Mouse (Mus musculus): Measurements from ENCODE around the gene Nipal4. TPM values are rescaled to one million over a fixed set of nuclear protein-coding genes. Genes with fewer than 3 reads are reported as not detected.

The Nipal4 gene
- total RNA-seq, 2 experiments from 2014 or later, result 0.07 TPM; not detected in 1

- intact Hi-C loops (cut with DNase I), result loop anchor here (10.0 kb wide), 1 partner anchor 167 kb away; the partner anchor contains the start of gene Thg1l
- DNase-seq, result no peak
Observed at GRCm38 (mm10) chr11:46121666-46122065, 44.6 kb downstream of the Nipal4 start.

GRCm38 (mm10) chr11:46120084-46120483 is 46.2 kb downstream of the Nipal4 start:
- intact Hi-C loops (cut with DNase I), result loop anchor here (10.0 kb wide), 1 partner anchor 165 kb away; the partner anchor contains the start of gene Thg1l
- DNase-seq, result no peak

DNA sequence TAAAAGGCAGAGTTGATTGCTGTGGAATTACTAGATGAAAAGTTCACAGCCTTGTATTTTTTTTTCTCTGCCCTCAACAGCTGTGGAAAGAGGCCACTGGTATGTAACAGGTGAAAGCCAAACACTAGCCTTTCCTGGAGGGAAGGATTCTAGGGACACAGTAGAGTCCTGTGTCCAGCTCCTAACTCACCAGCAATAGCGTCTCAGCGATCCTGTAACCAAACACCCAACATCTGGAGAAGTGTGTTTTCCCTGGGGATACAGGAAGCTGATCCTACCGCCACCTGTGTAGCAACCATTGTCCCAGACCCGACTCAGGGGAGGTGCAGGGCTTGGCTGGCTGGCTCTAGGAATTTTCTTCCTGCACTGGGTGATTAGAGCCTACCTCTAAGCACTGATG is 46.7 kb downstream of the Nipal4 start:
- no peak for DNase-seq

GRCm38 (mm10) chr11:46116510-46116909 is 49.8 kb downstream of the Nipal4 start:
- intact Hi-C loops (cut with DNase I), result no loop called here
- DNase-seq, result no peak

More for the DNA sequence above, 46.7 kb downstream of the Nipal4 start:
- intact Hi-C loops (cut with DNase I), result loop anchor here (10.0 kb wide), 1 partner anchor 165 kb away; the partner anchor contains the start of gene Thg1l

DNA sequence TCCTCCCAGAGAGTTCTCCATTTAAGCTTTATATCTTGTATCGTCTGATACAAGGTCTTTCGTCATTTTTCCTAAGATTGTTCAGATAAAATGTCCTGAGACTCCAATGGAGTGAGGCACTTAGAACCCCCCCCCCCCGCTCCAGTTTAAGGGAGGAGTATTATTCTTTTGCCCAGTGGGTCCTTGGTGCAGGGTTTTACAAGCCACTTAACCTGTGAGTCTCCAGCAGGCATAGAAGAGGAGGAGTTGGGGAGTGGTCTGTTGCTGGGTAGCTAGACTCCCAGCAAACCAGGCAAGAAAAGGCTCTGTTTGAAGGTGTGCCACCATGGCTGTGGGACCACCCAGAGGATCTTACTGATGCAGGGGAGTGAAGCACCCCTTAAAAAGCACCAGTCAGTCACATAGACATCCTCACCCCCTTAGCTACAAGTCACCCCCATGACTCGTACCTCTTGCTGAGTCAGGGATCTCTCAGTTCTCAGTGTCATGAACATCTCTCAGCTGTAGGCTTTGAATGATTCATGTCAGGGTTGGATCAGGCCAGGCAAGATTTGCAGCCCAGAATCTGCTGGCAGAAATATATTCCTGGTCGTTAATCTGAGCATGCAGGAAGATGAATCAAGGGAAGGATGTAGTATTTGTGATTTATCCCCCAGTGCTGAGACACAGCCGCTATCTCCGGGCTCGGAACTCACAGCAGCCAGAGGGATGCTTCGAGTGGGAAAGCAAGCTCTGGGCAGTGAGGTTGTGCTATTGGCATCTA is 50.7 kb downstream of the Nipal4 start:
- DNase-seq, result no peak
- intact Hi-C loops (cut with DNase I), result no loop called here

- intact Hi-C loops (cut with DNase I), result no loop called here
- DNase-seq, result no peak
Observed at GRCm38 (mm10) chr11:46115011-46115410, 51.3 kb downstream of the Nipal4 start.

DNA sequence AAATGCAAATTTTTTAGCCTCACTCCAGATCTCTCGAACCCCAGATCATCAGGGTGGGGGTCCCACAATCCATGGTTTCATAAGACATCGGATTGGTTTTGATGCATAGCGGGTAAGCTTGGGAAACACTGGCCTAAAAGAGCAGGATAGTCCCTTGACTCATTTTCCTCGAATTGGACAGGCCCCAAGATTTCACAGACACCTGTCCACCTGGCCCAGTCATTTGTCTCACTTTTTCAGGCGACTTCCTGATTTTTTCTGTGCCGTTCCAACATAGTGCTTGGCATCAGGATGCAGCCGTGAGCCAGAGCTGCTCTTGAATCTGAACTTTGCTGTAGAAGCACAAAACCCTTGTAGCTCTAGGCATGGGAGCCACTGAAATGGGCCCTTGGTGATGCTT is 52.1 kb downstream of the Nipal4 start:
- DNase-seq, result no peak
- intact Hi-C loops (cut with DNase I), result no loop called here

DNA sequence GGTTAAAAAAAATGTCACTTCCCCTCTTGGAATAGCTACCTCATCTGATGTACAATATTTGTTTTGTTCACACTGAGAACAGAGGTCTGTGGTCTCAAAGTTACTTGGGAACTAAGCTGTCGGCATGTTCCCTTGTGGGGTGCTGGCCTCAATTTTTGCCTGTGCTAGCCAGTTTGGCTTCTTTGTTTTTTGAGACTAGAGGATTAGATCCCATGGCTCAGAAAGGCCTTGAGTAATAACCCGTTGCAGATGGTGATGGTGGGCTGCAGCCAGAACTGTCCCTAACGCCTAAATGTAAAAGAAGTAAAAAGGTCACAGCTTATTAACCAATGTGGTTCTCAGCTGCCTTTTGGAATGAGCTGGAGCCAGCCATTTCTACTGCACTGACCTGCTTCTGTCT is 53.1 kb downstream of the Nipal4 start:
- intact Hi-C loops (cut with DNase I), result no loop called here
- DNase-seq, result peak in 1 of 2 experiments; percentile 47

DNA sequence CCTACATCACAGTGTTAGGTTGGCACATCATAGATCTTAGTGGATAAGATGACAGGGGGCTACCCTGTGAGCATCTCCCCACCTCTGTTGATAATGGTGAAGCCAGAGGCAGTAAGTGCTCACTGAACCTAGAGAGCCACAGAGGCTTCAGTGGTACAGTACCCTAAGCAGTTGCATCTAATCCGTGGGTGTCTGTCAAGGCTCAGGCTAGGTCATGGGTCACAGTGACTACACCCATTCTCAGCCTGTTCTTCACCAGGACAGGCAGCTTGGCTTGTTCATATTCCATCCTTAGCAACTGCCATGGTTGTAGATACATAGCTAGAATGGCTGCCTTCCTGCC is 55.4 kb downstream of the Nipal4 start:
- no peak for DNase-seq
- intact Hi-C loops (cut with DNase I), result no loop called here

- DNase-seq, result no peak
- intact Hi-C loops (cut with DNase I), result no loop called here
Observed at GRCm38 (mm10) chr11:46110156-46110944, 56.0 kb downstream of the Nipal4 start.

DNA sequence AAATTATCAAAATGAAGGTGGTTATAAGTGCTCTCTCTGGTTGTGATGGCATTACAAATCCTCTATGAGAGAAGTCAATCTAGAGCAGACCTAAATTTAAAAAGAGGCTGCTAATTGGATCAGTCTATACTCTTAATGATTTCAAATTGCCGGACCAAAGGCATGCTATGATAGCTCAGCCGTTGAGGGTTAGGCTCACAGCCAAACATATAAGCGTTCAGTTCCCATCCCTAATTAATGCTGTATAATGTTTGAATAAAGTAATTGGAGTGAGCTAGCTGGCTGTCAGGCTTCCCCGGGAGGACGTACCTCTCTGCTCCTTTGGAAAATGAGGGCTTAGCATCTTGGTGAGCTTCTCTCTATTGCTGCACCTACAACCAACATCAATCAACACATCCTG is 57.1 kb downstream of the Nipal4 start:
- no peak for DNase-seq
- intact Hi-C loops (cut with DNase I), result no loop called here

- no peak for DNase-seq
- intact Hi-C loops (cut with DNase I), result no loop called here
Observed at GRCm38 (mm10) chr11:46107046-46107445, 59.3 kb downstream of the Nipal4 start.

- DNase-seq, result peak in 1 of 2 experiments; percentile 38
- intact Hi-C loops (cut with DNase I), result no loop called here
Observed at GRCm38 (mm10) chr11:46102107-46102506, 64.2 kb downstream of the Nipal4 start.

Small RNA genes lying within 50 kb of the gene (microRNA-seq; reads per million reads assigned to microRNA genes)
- gene Mir7239, result 0 reads per million in 2 experiments
- 0 to 0.74 reads per million in 2 experiments for gene Mir8100

Other genes starting within 250 kb of the Nipal4 start
- 1 to 10 TPM; 2.0 to 2.7 TPM for gene Lsm11, start 221.6 kb downstream of the Nipal4 start, total RNA-seq (2021)
- gene Thg1l, start 211.0 kb downstream of the Nipal4 start, total RNA-seq (2021), result 1 to 10 TPM; 2.8 to 3.1 TPM
- gene Sox30, start 186.2 kb downstream of the Nipal4 start, total RNA-seq (2021), result not detected
- under 1 TPM in 1 of 2 experiments, not detected in 1; 0.54 TPM for gene Gm12166, start 114.2 kb downstream of the Nipal4 start, total RNA-seq (2021)
- gene Adam19, start 110.5 kb downstream of the Nipal4 start, total RNA-seq (2021), result 1 to 10 TPM; 4.4 TPM
- gene Fndc9, start 69.0 kb upstream of the Nipal4 start, total RNA-seq (2021), result not detected
- 1 to 10 TPM; 1.5 to 1.7 TPM for gene Cyfip2, start 146.4 kb upstream of the Nipal4 start, total RNA-seq (2021)
- gene Itk, start 223.0 kb upstream of the Nipal4 start, total RNA-seq (2021), result 1 to 10 TPM in 1 of 2 experiments, not detected in 1; 1.1 TPM
- not detected for gene Fam71b, start 230.1 kb upstream of the Nipal4 start, total RNA-seq (2021)

All from gastrocnemius, postnatal 36 days (tissue).